Mouse (Mus musculus) myocyte (in vitro differentiated cells): Measurements from ENCODE around the gene Napa.

ENCODE experiments used
- MYOG ChIP-seq, 3 experiments: IDR thresholded peaks; one replicate each; pipeline ENCODE4 v1.6.1; 2011; ENCODE audit warnings: control low read depth in 2 of 3, low read depth in 2 of 3, mild to moderate bottlenecking in 2 of 3; ENCODE audit not compliant: insufficient read length in 2 of 3, control insufficient read depth in 1 of 3, insufficient read depth in 1 of 3
- TCF3 ChIP-seq: IDR thresholded peaks from one replicate; pipeline ENCODE4 v1.6.1; 2011; ENCODE audit warnings: low read depth, control low read depth; ENCODE audit not compliant: insufficient read length

GRCm38 (mm10) chr7:16083361-16083760 lies 14.9 kb upstream of the Napa start:
- TF ChIP-seq TCF3 = no peak
- TF ChIP-seq MYOG (IDR thresholded peaks at IDR 0.05; ENCODE audit: control insufficient read depth in 1 of 3, insufficient read depth in 1 of 3, insufficient read length in 2 of 3, low read depth in 2 of 3) = no peak
